Mouse (Mus musculus) bone marrow macrophage, adult 2 months (primary cell): ENCODE measurements around the gene Sec16b. TPM values are rescaled to one million over a fixed set of nuclear protein-coding genes. Genes with fewer than 3 reads are reported as not detected.

ENCODE experiments used
- H3K27ac ChIP-seq: 2 replicates; pipeline ENCODE4 v1.5.1; 2012; ENCODE audit warnings: low read depth, low read length; ENCODE audit not compliant: insufficient read depth
- H3K4me1 ChIP-seq: 2 replicates; pipeline ENCODE4 v1.6.1; 2012; ENCODE audit warnings: low read length; ENCODE audit not compliant: control insufficient read depth, insufficient read depth
- H3K4me3 ChIP-seq: 2 replicates; pipeline ENCODE4 v1.5.1; 2012; ENCODE audit warnings: mild to moderate bottlenecking, low read length, moderate library complexity; ENCODE audit not compliant: insufficient read depth
- CTCF ChIP-seq: IDR thresholded peaks from 2 replicates; pipeline ENCODE4 v1.5.1; 2012; ENCODE audit warnings: low read depth, mild to moderate bottlenecking, low read length, moderate library complexity
- POLR2A ChIP-seq: IDR thresholded peaks from 2 replicates; pipeline ENCODE4 v1.6.1; 2012; ENCODE audit warnings: mild to moderate bottlenecking, low read depth, low read length, borderline replicate concordance
- polyA plus RNA-seq: library from polyadenylated mRNA; stranded (reverse); fragments of >200 nt; gene quantifications from 2 replicates; pipeline ENCODE4 v1.2.4, GENCODE M21; 2012; ENCODE audit not compliant: missing spikeins, insufficient read depth, insufficient read length

Gene Sec16b
- polyA plus RNA-seq, 1 experiment, result 0.16 TPM

- H3K4me1 ChIP-seq, result no peaks in the 10 kb centered on the region
- no peak for TF ChIP-seq POLR2A
- no peak overlapping the region for H3K4me3 ChIP-seq
- no peak overlapping the region for H3K27ac ChIP-seq
Measured at GRCm38 (mm10) chr1:157507814-157508213, 1.3 kb downstream of the Sec16b start.

GRCm38 (mm10) chr1:157512690-157513448 is 6.3 kb downstream of the Sec16b start:
- TF ChIP-seq POLR2A (no peak), CTCF (no peak)
- Histone ChIP-seq H3K27ac (no peak overlapping the region), H3K4me3 (no peak overlapping the region), H3K4me1 (peaks cover 3% of the 10 kb centered on the region; the same call in 1 of the 2 replicates)

GRCm38 (mm10) chr1:157513559-157513958 is 7.0 kb downstream of the Sec16b start:
- H3K4me3 ChIP-seq, result no peak overlapping the region
- TF ChIP-seq POLR2A (no peak), CTCF (no peak)
- H3K4me1 ChIP-seq, result peaks cover 3% of the 10 kb centered on the region; the same call in 1 of the 2 replicates
- no peak overlapping the region for H3K27ac ChIP-seq

GRCm38 (mm10) chr1:157514298-157514697 is 7.8 kb downstream of the Sec16b start:
- Histone ChIP-seq H3K4me3 (no peak overlapping the region), H3K27ac (no peak overlapping the region), H3K4me1 (peaks cover 3% of the 10 kb centered on the region; the same call in 1 of the 2 replicates)
- TF ChIP-seq POLR2A (no peak), CTCF (no peak)

GRCm38 (mm10) chr1:157516838-157517808 is 10.6 kb downstream of the Sec16b start:
- no peak overlapping the region for H3K27ac ChIP-seq
- no peak overlapping the region for H3K4me3 ChIP-seq
- H3K4me1 ChIP-seq, result peaks cover 3% of the 10 kb centered on the region; the same call in 1 of the 2 replicates
- TF ChIP-seq CTCF (no peak), POLR2A (no peak)

- H3K27ac ChIP-seq, result no peak overlapping the region
- no peak for TF ChIP-seq POLR2A
- no peak for TF ChIP-seq CTCF
- no peak overlapping the region for H3K4me3 ChIP-seq
- peaks cover 3% of the 10 kb centered on the region; the same call in 1 of the 2 replicates for H3K4me1 ChIP-seq
Measured at GRCm38 (mm10) chr1:157518111-157518523, 11.6 kb downstream of the Sec16b start.

GRCm38 (mm10) chr1:157519396-157519795 is 12.9 kb downstream of the Sec16b start:
- Histone ChIP-seq H3K4me1 (peaks cover 3% of the 10 kb centered on the region; the same call in 1 of the 2 replicates), H3K4me3 (no peak overlapping the region), H3K27ac (no peak overlapping the region)
- TF ChIP-seq POLR2A (no peak), CTCF (no peak)

GRCm38 (mm10) chr1:157522322-157522721 is 15.8 kb downstream of the Sec16b start:
- no peak overlapping the region for H3K4me3 ChIP-seq
- no peak overlapping the region for H3K27ac ChIP-seq
- peaks cover 3% of the 10 kb centered on the region; the same call in 1 of the 2 replicates for H3K4me1 ChIP-seq
- TF ChIP-seq POLR2A, result no peak
- no peak for TF ChIP-seq CTCF

GRCm38 (mm10) chr1:157524775-157525174 is 18.2 kb downstream of the Sec16b start:
- H3K27ac ChIP-seq, result no peak overlapping the region
- no peaks in the 10 kb centered on the region for H3K4me1 ChIP-seq
- TF ChIP-seq POLR2A, result no peak
- no peak for TF ChIP-seq CTCF

GRCm38 (mm10) chr1:157525692-157526354 is 19.3 kb downstream of the Sec16b start:
- no peak for TF ChIP-seq CTCF
- TF ChIP-seq POLR2A, result no peak
- no peak overlapping the region for H3K4me3 ChIP-seq
- no peak overlapping the region for H3K27ac ChIP-seq
- no peaks in the 10 kb centered on the region for H3K4me1 ChIP-seq

More at GRCm38 (mm10) chr1:157524775-157525174, 18.2 kb downstream of the Sec16b start:
- H3K4me3 ChIP-seq, result no peak overlapping the region
